Mouse (Mus musculus) heart, embryonic 16.5 days (tissue): ENCODE measurements at regions not wholly inside any gene's neighbourhood (a gene's known extent, or its start where the extent isn't known, plus 50 kb on each side); places are given as distances from the start of the nearest gene placed in this dataset.

ENCODE experiments used
- ATAC-seq: fragments of 200-750 bp; cut with Nextera tagmentation; replicated peaks from 2 replicates; pipeline ENCODE4 v1.8.0; 2017; ENCODE audit warnings: moderate number of reproducible peaks; ENCODE audit not compliant: insufficient read depth, low FRiP score; ENCODE audit errors: extremely low read depth
- H3K27ac ChIP-seq: fragments of 300-500 bp; sonication (generic); 2 replicates; pipeline ENCODE4 v1.5.1; 2014; ENCODE audit warnings: mild to moderate bottlenecking, low read length, control low read depth, moderate library complexity
- H3K27me3 ChIP-seq: fragments of 300-500 bp; sonication (generic); 2 replicates; pipeline ENCODE4 v1.6.1; 2014; ENCODE audit warnings: low read length, mixed read lengths; ENCODE audit not compliant: control insufficient read depth, insufficient read depth
- H3K36me3 ChIP-seq: fragments of 300-500 bp; sonication (generic); 2 replicates; pipeline ENCODE4 v1.6.1; 2014; ENCODE audit not compliant: control insufficient read depth, insufficient read depth
- H3K4me1 ChIP-seq: fragments of 300-500 bp; sonication (generic); 2 replicates; pipeline ENCODE4 v1.6.1; 2014; ENCODE audit warnings: low read length, mixed read lengths; ENCODE audit not compliant: control insufficient read depth, insufficient read depth
- H3K4me2 ChIP-seq: fragments of 300-500 bp; sonication (generic); 2 replicates; pipeline ENCODE4 v1.6.1; 2014; ENCODE audit warnings: low read depth, mild to moderate bottlenecking, control low read depth, low read length
- H3K4me3 ChIP-seq: fragments of 300-500 bp; sonication (generic); 2 replicates; pipeline ENCODE4 v1.5.1; 2014; ENCODE audit warnings: mild to moderate bottlenecking, control low read depth, low read length
- H3K9ac ChIP-seq: fragments of 300-500 bp; sonication (generic); 2 replicates; pipeline ENCODE4 v1.6.1; 2014; ENCODE audit warnings: low read length, control low read depth
- H3K9me3 ChIP-seq: fragments of 300-500 bp; sonication (generic); replicated peaks from 2 replicates; pipeline ENCODE4 v1.6.1; 2016; ENCODE audit warnings: low read length; ENCODE audit not compliant: control insufficient read depth
- WGBS: fragments of 180-500 bp; shearing (Covaris S2); extraction: QIAGEN DNeasy Blood & Tissue Kit; methylation state at CpG from one replicate; pipeline ENCODE4 v1.1.7; 2014; 5-methylcytosine and 5-hydroxymethylcytosine counted together

DNA sequence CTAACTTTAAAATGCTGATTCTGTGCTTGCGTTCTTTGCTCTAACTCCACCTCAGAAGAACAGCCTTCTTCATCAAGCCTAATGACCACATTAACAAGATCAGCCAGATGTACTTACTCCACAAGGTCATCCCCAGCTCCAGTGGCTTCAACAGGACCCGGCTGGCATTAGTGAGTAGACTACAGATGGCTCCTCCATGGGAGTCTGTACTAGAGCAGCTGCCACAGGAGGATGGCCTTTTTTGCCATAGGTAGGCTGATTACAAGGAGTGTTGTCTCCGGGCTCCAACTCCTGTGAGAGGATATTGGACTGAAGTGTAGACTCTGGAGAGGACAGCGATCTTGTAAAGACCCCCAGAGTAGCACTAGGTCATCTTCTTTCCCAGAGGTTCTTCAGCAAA is 729.7 kb downstream of the Galc start:
- Histone ChIP-seq H3K9ac (no peak overlapping the region), H3K27me3 (no peaks in the 10 kb centered on the region), H3K27ac (no peak overlapping the region), H3K4me1 (peaks cover 3% of the 10 kb centered on the region; the same call in 1 of the 2 replicates), H3K4me2 (no peak overlapping the region), H3K4me3 (no peak overlapping the region), H3K9me3 (no peaks in the 10 kb centered on the region), H3K36me3 (no peaks in the 10 kb centered on the region)
- ATAC-seq = no peak
- WGBS = 87% methylated on average over 4 of the region's 4 CpGs

GRCm38 (mm10) chr12:97525931-97526330 is 733.3 kb downstream of the Galc start:
- Histone ChIP-seq H3K9ac (no peak overlapping the region), H3K4me2 (no peak overlapping the region), H3K9me3 (no peaks in the 10 kb centered on the region), H3K27me3 (no peaks in the 10 kb centered on the region), H3K27ac (no peak overlapping the region), H3K4me1 (peaks cover 3% of the 10 kb centered on the region; the same call in 1 of the 2 replicates), H3K4me3 (no peak overlapping the region), H3K36me3 (no peaks in the 10 kb centered on the region)
- ATAC-seq = peak; percentile 89
- 9% methylated on average over 1 of the region's 1 CpGs for WGBS

DNA sequence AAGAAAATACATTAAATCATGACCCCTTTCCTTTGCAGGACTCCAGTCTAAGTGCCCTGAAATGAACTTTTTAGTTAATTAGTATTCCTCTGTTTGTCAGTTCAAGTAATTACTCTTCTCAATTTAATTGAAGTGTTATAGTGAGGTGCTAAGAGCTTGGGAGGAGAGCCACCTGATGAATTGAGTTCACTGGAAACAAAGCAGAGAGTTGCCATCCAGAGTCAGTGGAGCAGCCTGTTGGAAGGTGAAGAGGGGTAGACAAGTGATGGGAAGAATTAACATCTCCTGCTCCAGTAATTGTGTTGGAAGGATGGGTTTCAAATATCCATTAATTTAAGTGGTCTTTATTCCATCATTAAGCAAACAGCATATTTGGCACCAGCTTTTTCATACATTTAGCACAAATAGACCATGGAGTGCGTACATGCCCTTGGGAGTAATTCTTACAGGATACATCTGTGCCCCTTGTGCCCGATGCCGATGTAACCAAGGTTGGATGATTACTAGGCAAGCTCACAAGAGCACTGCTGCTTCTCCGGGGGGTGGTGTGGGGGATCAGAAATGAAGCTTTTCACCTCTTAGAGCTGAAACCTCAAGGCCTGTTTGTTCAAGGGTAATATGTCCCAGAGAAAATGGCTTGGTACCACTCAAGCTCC is 739.3 kb downstream of the Galc start:
- ATAC-seq = no peak
- 91% methylated on average over 4 of the region's 4 CpGs for WGBS
- no peaks in the 10 kb centered on the region for H3K27me3 ChIP-seq
- H3K36me3 ChIP-seq = no peaks in the 10 kb centered on the region
- H3K9ac ChIP-seq = no peak overlapping the region
- no peaks in the 10 kb centered on the region for H3K9me3 ChIP-seq
- no peak overlapping the region for H3K4me3 ChIP-seq
- H3K4me1 ChIP-seq = peaks cover 4% of the 10 kb centered on the region
- H3K4me2 ChIP-seq = no peak overlapping the region
- no peak overlapping the region for H3K27ac ChIP-seq

- 49% methylated on average over 2 of the region's 2 CpGs for WGBS
- Histone ChIP-seq H3K27me3 (no peaks in the 10 kb centered on the region), H3K9ac (no peak overlapping the region), H3K9me3 (no peaks in the 10 kb centered on the region), H3K27ac (peak overlapping the region; percentile 83), H3K4me1 (peaks cover 4% of the 10 kb centered on the region), H3K36me3 (no peaks in the 10 kb centered on the region), H3K4me3 (no peak overlapping the region), H3K4me2 (no peak overlapping the region)
- peak; percentile 85 for ATAC-seq
Measured at GRCm38 (mm10) chr12:97517534-97517933, 741.7 kb downstream of the Galc start.

DNA sequence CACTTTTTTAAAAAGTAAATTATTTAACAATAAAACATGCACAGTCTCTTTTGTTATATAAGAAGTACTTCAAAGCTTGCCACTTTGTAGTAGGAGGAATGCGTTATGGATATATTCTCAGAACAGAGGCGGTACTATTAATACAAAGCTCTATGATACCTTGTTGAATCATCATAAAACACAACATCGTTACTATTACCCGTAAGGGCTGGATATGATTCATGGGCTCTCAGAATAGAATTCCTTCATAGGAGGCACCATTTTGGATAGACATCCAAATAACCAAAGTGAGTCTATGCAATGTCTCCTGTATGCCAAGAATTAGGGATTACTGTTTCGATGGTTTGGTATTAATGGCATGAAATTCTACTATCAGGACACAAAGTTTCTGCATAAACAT is 743.5 kb downstream of the Galc start:
- ATAC-seq = no peak
- H3K4me2 ChIP-seq = no peak overlapping the region
- no peak overlapping the region for H3K27ac ChIP-seq
- no peaks in the 10 kb centered on the region for H3K9me3 ChIP-seq
- H3K36me3 ChIP-seq = no peaks in the 10 kb centered on the region
- H3K4me1 ChIP-seq = peaks cover 4% of the 10 kb centered on the region
- no peak overlapping the region for H3K9ac ChIP-seq
- no peak overlapping the region for H3K4me3 ChIP-seq
- WGBS = 92% methylated on average over 5 of the region's 5 CpGs
- no peaks in the 10 kb centered on the region for H3K27me3 ChIP-seq

GRCm38 (mm10) chr12:97511866-97512265 is 747.4 kb downstream of the Galc start:
- H3K36me3 ChIP-seq = no peaks in the 10 kb centered on the region
- H3K4me3 ChIP-seq = no peak overlapping the region
- no peak overlapping the region for H3K4me2 ChIP-seq
- no peak overlapping the region for H3K9ac ChIP-seq
- H3K27me3 ChIP-seq = no peaks in the 10 kb centered on the region
- ATAC-seq = no peak
- H3K9me3 ChIP-seq = no peaks in the 10 kb centered on the region
- WGBS = 67% methylated on average over 9 of the region's 9 CpGs
- no peaks in the 10 kb centered on the region for H3K4me1 ChIP-seq
- no peak overlapping the region for H3K27ac ChIP-seq

- no peaks in the 10 kb centered on the region for H3K4me1 ChIP-seq
- H3K27me3 ChIP-seq = no peaks in the 10 kb centered on the region
- no peak overlapping the region for H3K4me3 ChIP-seq
- 67% methylated on average over 2 of the region's 2 CpGs for WGBS
- no peak overlapping the region for H3K9ac ChIP-seq
- H3K27ac ChIP-seq = no peak overlapping the region
- no peak for ATAC-seq
- no peaks in the 10 kb centered on the region for H3K36me3 ChIP-seq
- no peak overlapping the region for H3K4me2 ChIP-seq
- no peaks in the 10 kb centered on the region for H3K9me3 ChIP-seq
Measured at GRCm38 (mm10) chr12:97501441-97501840, 757.8 kb downstream of the Galc start.

GRCm38 (mm10) chr12:97483559-97483958 is 775.7 kb downstream of the Galc start:
- Histone ChIP-seq H3K27ac (no peak overlapping the region), H3K9me3 (no peaks in the 10 kb centered on the region), H3K36me3 (no peaks in the 10 kb centered on the region), H3K27me3 (no peaks in the 10 kb centered on the region), H3K4me3 (no peak overlapping the region), H3K4me1 (no peaks in the 10 kb centered on the region), H3K9ac (no peak overlapping the region), H3K4me2 (no peak overlapping the region)
- ATAC-seq = no peak
- 43% methylated on average over 2 of the region's 2 CpGs for WGBS

DNA sequence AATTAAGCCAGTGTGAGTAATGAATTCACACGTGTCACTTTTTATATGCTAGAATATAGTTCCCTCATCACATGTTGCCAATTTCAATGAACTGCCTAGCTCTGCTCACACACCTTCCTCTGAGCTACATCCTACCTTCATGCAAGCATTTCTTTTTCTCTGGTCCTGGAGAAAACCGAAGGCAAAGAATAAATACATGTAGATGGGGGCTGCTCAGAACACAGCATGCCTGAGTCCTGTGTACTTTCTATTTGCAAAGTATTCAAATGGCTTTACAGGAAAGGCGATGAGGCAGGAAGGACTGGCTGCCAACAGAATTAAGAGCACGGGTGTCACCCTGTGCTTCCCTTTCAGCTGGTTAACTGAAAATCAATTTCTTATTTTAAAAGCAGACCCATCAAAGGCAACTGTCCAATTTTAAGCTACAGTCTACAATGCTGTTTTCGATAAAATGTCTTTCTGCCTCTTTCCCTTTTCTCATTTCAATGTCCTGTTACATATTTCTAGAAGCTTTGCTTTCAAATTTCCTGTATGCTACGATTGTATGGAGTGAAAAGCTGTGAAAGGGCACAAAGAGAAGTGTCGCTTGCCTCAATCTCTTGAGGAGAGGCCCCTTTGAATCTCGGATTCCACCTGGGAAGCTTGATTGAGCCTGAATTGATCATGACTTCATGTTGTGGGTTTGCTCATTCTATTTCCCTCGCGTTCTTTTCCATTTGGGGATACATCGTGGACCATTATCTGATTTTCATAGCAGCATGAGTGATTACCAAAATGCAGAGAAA is 782.6 kb downstream of the Galc start:
- WGBS = 59% methylated on average over 11 of the region's 11 CpGs
- Histone ChIP-seq H3K4me3 (no peak overlapping the region), H3K4me1 (no peaks in the 10 kb centered on the region), H3K9ac (no peak overlapping the region), H3K36me3 (no peaks in the 10 kb centered on the region), H3K27me3 (no peaks in the 10 kb centered on the region), H3K4me2 (no peak overlapping the region), H3K9me3 (no peaks in the 10 kb centered on the region), H3K27ac (no peak overlapping the region)
- no peak for ATAC-seq
